Mouse (Mus musculus) retina, postnatal 1 day (tissue): ENCODE data around the gene Mmp7.

ENCODE experiments used
- DNase-seq: peaks from one replicate; pipeline ENCODE4 v3.0.0-alpha.2; 2012

The Mmp7 gene

GRCm38 (mm10) chr9:7748881-7749280 lies 57.0 kb downstream of the Mmp7 start:
- DNase-seq: no peak
